Mouse (Mus musculus) intestine, postnatal 0 days (tissue): ENCODE measurements around the gene Rpl35a. TPM values are rescaled to one million over a fixed set of nuclear protein-coding genes. Genes with fewer than 3 reads are reported as not detected.
"Not testable (repeated sequence)": the region's sequence is repeated elsewhere in the genome, so short reads cannot be mapped to it uniquely, and the experiment has no call there.

Experiments
- ATAC-seq: fragments of 200-750 bp; cut with Nextera tagmentation; 2 replicates; pipeline ENCODE4 v1.8.0; 2017; ENCODE audit warnings: mild to moderate bottlenecking, moderate TSS enrichment, moderate library complexity
- H3K27ac ChIP-seq: fragments of 300-500 bp; sonication (generic); 2 replicates; pipeline ENCODE4 v1.5.1; 2014; ENCODE audit warnings: mild to moderate bottlenecking, low read depth, low read length, moderate library complexity
- H3K27me3 ChIP-seq: fragments of 300-500 bp; sonication (generic); replicated peaks from 2 replicates; pipeline ENCODE4 v1.6.1; 2014; ENCODE audit warnings: low read length, mixed read lengths; ENCODE audit not compliant: control insufficient read depth, insufficient read depth
- H3K36me3 ChIP-seq: fragments of 300-500 bp; sonication (generic); 2 replicates; pipeline ENCODE4 v1.6.1; 2014; ENCODE audit warnings: mild to moderate bottlenecking, moderate library complexity; ENCODE audit not compliant: control insufficient read depth, insufficient read depth
- H3K4me1 ChIP-seq: fragments of 300-500 bp; sonication (generic); replicated peaks from 2 replicates; pipeline ENCODE4 v1.6.1; 2014; ENCODE audit warnings: antibody characterized with exemption, low read length, mixed read lengths; ENCODE audit not compliant: control insufficient read depth, insufficient read depth
- H3K4me2 ChIP-seq: fragments of 300-500 bp; sonication (generic); replicated peaks from 2 replicates; pipeline ENCODE4 v1.6.1; 2014; ENCODE audit warnings: low read depth, mild to moderate bottlenecking, moderate library complexity
- H3K4me3 ChIP-seq: fragments of 300-500 bp; sonication (generic); 2 replicates; pipeline ENCODE4 v1.5.1; 2014; ENCODE audit warnings: low read depth, low read length
- H3K9ac ChIP-seq: fragments of 300-500 bp; sonication (generic); 2 replicates; pipeline ENCODE4 v1.6.1; 2014; ENCODE audit warnings: mild to moderate bottlenecking, low read depth, low read length
- H3K9me3 ChIP-seq: fragments of 300-500 bp; sonication (generic); 2 replicates; pipeline ENCODE4 v1.6.1; 2016; ENCODE audit warnings: mixed run types; ENCODE audit not compliant: control insufficient read depth
- CTCF ChIP-seq: sonication (generic); IDR thresholded peaks from 2 replicates; pipeline ENCODE4 v1.5.1; 2016; ENCODE audit warnings: low read depth, mild to moderate bottlenecking, control low read depth, antibody characterized with exemption, moderate library complexity
- WGBS: fragments of 180-500 bp; shearing (Covaris S2); extraction: QIAGEN DNeasy Blood & Tissue Kit; methylation state at CpG from one replicate; pipeline ENCODE4 v1.1.7; 2014; 5-methylcytosine and 5-hydroxymethylcytosine counted together
- polyA plus RNA-seq: library from polyadenylated mRNA; unstranded; fragments of >200 nt; fragmentation: Nextera tagmentation; extraction: Ambion mirVana; gene quantifications from 2 replicates; pipeline ENCODE4 v1.2.1, GENCODE M21; 2015

The Rpl35a gene
- polyA plus RNA-seq, 1 experiment from 2014 or later, result 645 TPM

DNA sequence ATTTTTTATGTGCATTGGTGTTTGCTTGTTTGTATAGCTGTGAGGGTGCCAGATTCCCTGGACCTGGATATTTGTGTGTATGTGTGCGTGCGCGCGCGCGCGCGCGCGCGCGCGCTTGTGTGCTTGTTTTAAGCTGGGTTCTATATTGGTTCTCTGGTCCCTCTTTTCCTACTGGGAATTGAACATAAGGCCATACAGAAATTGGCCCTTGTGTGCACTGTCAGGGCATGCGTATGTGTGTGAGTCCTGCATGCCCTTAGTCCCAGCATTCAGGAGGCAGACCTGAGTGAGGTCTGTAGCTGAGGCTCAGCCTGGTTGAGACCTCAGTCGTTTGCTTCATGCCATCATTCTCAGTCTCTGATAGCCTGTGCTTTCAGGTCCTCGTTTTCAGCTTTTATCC lies 1.8 kb downstream of the Rpl35a start:
- H3K4me3 ChIP-seq, result peak overlapping the region; percentile 97
- no peaks in the 10 kb centered on the region for H3K27me3 ChIP-seq
- H3K4me1 ChIP-seq, result 0 out of 2 replicates have a peak, but pooled peaks cover 8% of the 10 kb centered on the region
- peak overlapping the region; percentile 74 for H3K4me2 ChIP-seq
- H3K9me3 ChIP-seq, result no peaks in the 10 kb centered on the region
- no peak for TF ChIP-seq CTCF
- 84% methylated on average over 16 of the region's 16 CpGs for WGBS
- no peak for ATAC-seq
- peaks cover 28% of the 10 kb centered on the region for H3K36me3 ChIP-seq
- H3K9ac ChIP-seq, result no peak overlapping the region
- H3K27ac ChIP-seq, result no peak overlapping the region

DNA sequence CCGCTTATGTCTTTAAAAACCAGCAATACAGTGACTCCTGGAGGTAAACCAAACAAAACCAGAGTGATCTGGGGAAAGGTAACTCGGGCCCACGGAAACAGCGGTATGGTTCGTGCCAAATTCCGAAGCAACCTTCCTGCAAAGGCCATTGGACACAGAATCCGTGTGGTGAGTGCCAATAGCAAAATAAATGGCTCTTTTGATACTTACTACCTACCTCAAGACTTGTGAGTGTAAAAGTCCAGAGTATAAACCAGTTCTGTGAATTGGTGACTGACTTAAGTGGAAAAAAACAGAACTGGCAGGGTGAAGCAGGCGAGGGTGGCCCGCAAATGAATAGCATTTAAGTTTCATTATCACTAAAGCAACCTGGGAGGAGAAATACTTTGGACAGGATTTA lies 2.4 kb downstream of the Rpl35a start:
- not testable (repeated sequence) for H3K9me3 ChIP-seq, H3K4me2 ChIP-seq, H3K4me3 ChIP-seq, H3K9ac ChIP-seq, H3K27me3 ChIP-seq, ATAC-seq, H3K4me1 ChIP-seq
- H3K27ac ChIP-seq, result peak overlapping the region; percentile 41; the same call in 1 of the 2 replicates
- WGBS, result 74% methylated on average over 9 of the region's 9 CpGs
- H3K36me3 ChIP-seq, result peaks cover 28% of the 10 kb centered on the region

GRCm38 (mm10) chr16:33059471-33059870 lies 3.2 kb downstream of the Rpl35a start:
- Histone ChIP-seq H3K36me3 (peaks cover 28% of the 10 kb centered on the region), H3K27ac (0 out of 2 replicates have a peak overlapping the region, but pooled peaks have one; percentile 41), H3K9ac (no peak overlapping the region), H3K4me1 (0 out of 2 replicates have a peak, but pooled peaks cover 8% of the 10 kb centered on the region), H3K9me3 (no peaks in the 10 kb centered on the region), H3K4me2 (no peak overlapping the region), H3K4me3 (no peak overlapping the region), H3K27me3 (no peaks in the 10 kb centered on the region)
- 76% methylated on average over 1 of the region's 1 CpGs for WGBS
- no peak for ATAC-seq
- TF ChIP-seq CTCF, result no peak

DNA sequence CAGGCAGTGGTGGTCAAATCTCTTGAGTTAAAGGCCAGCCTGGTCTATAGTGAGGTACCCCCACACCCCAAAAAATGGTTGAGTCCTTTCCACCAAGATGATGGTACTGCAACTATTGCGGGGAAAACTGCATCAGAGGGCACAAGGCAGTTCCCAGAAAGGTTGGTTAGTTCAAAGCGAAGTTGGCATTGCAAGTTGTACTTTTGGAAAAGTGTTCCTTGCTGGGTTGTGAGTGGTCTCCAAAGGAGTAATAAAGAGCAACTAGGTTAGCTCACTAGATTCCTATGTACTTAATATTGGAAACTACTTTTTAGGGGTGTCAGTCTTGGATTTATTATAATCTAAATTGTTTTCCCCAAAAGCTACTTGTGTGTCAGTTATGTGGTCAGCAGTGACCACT lies 4.7 kb downstream of the Rpl35a start:
- no peaks in the 10 kb centered on the region for H3K27me3 ChIP-seq
- no peak overlapping the region for H3K27ac ChIP-seq
- 0 out of 2 replicates have a peak, but pooled peaks cover 8% of the 10 kb centered on the region for H3K4me1 ChIP-seq
- no peak for ATAC-seq
- no peak overlapping the region for H3K4me2 ChIP-seq
- 83% methylated on average over 2 of the region's 2 CpGs for WGBS
- no peaks in the 10 kb centered on the region for H3K9me3 ChIP-seq
- peaks cover 28% of the 10 kb centered on the region for H3K36me3 ChIP-seq
- no peak overlapping the region for H3K9ac ChIP-seq
- TF ChIP-seq CTCF, result no peak
- no peak overlapping the region for H3K4me3 ChIP-seq

DNA sequence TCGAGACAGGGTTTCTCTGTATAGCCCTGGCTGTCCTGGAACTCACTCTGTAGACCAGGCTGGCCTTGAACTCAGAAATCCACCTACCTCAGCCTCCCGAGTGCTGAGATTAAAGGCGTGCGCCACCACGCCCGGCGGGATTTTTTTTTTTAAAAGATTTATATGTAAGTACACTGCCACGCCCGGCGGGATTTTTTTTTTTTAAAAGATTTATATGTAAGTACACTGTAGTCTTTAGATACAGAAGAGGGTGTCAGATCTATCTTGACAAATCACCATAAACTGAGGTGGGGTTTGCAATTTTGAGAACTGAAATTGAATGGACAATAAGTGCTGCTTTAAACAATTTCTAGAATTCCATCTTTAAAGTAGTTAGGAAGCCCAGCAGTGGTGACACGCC lies 5.1 kb downstream of the Rpl35a start:
- H3K4me2 ChIP-seq, result peak overlapping the region; percentile 89
- no peak overlapping the region; the same call in 1 of the 2 replicates for H3K4me3 ChIP-seq
- ATAC-seq, result no peak
- H3K27ac ChIP-seq, result no peak overlapping the region
- H3K9ac ChIP-seq, result no peak overlapping the region
- no peaks in the 10 kb centered on the region for H3K27me3 ChIP-seq
- peaks cover 28% of the 10 kb centered on the region for H3K36me3 ChIP-seq
- WGBS, result 50% methylated on average over 11 of the region's 11 CpGs
- no peak for TF ChIP-seq CTCF
- 0 out of 2 replicates have a peak, but pooled peaks cover 8% of the 10 kb centered on the region for H3K4me1 ChIP-seq
- no peaks in the 10 kb centered on the region for H3K9me3 ChIP-seq

DNA sequence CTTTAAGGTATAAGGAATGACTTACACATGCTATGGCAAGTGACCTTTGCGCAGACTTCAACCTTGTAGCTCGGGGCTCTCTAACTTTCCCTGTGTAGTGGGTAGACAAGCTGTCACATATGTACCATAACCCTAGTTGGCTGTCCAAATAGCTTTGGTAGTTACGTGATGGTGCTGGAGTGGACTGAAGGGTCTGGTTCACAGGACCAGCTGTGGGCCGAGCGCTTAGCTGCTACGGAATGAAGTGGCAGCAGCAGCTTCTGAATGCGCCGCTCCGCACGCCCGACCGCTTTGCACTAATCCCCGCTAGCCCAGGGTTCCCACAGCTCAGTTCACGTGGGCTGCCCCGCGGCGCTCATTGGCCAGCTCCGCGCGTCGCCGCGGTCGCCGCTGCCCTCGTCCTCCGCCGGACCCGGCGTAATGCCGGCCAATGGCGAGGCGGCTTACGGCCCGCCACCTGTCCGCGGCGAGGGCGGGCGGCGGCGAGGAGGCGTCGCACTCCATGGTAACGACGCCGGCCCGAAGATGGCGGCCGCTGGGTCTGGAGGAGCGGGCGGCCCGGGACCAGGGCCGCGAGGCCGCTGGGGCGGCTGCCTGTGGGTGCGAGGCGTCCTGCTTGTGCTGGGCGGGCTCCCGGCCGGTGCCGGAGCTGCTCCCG lies 5.9 kb downstream of the Rpl35a start, which contains the start of gene Lmln:
Gene Lmln, plus strand, starts transcription at position 498 of the 658 bp plus-strand sequence.
- Histone ChIP-seq H3K27me3 (no peaks in the 10 kb centered on the region), H3K4me3 (peak within 1 kb of the TSS; percentile 89), H3K9me3 (no peaks in the 10 kb centered on the region), H3K4me1 (0 out of 2 replicates have a peak, but pooled peaks cover 8% of the 10 kb centered on the region), H3K27ac (peak within 1 kb of the TSS; percentile 62), H3K9ac (peak within 1 kb of the TSS; percentile 57), H3K36me3 (peaks cover 35% of the 10 kb centered on the region), H3K4me2 (peak within 1 kb of the TSS; percentile 89)
- under 1% methylated on average over 51 of the region's 64 CpGs for WGBS
- ATAC-seq, result peak; percentile 96
- TF ChIP-seq CTCF, result no peak
